Mouse (Mus musculus) liver, adult (tissue): ENCODE measurements around the gene Dmpk.

Experiments used
- GATA4 ChIP-seq: IDR thresholded peaks from 2 replicates; pipeline ENCODE4 v1.6.1; 2014; ENCODE audit warnings: mild to moderate bottlenecking, low read length; ENCODE audit not compliant: insufficient replicate concordance

The Dmpk gene

GRCm38 (mm10) chr7:19103741-19104140 lies 20.1 kb downstream of the Dmpk start:
- TF ChIP-seq GATA4: no peak

GRCm38 (mm10) chr7:19104486-19104885 lies 20.8 kb downstream of the Dmpk start:
- TF ChIP-seq GATA4: no peak

- no peak for TF ChIP-seq GATA4
Measured at GRCm38 (mm10) chr7:19107436-19107835, 23.8 kb downstream of the Dmpk start.

- TF ChIP-seq GATA4: no peak
Measured at GRCm38 (mm10) chr7:19109565-19109964, 25.9 kb downstream of the Dmpk start.

GRCm38 (mm10) chr7:19118028-19118771 lies 34.6 kb downstream of the Dmpk start, which contains the start of gene Gm4969:
TSS of gene Gm4969 (minus strand) at chr7:19118368.
- TF ChIP-seq GATA4: no peak

- no peak for TF ChIP-seq GATA4
Measured at GRCm38 (mm10) chr7:19119083-19119482, 35.4 kb downstream of the Dmpk start.

GRCm38 (mm10) chr7:19119631-19120429 lies 36.2 kb downstream of the Dmpk start, which contains the start of gene Fbxo46:
TSS of gene Fbxo46 (plus strand) at chr7:19119859.
- TF ChIP-seq GATA4: no peak

- TF ChIP-seq GATA4: no peak
Measured at GRCm38 (mm10) chr7:19121686-19122085, 38.0 kb downstream of the Dmpk start.

GRCm38 (mm10) chr7:19124713-19125112 lies 41.1 kb downstream of the Dmpk start:
- TF ChIP-seq GATA4: no peak

GRCm38 (mm10) chr7:19127744-19128143 lies 44.1 kb downstream of the Dmpk start:
- TF ChIP-seq GATA4: no peak

- no peak for TF ChIP-seq GATA4
Measured at GRCm38 (mm10) chr7:19129396-19129795, 45.7 kb downstream of the Dmpk start.

GRCm38 (mm10) chr7:19130657-19131056 lies 47.0 kb downstream of the Dmpk start:
- TF ChIP-seq GATA4: no peak

- no peak; the same call in 1 of the 2 replicates for TF ChIP-seq GATA4
Measured at GRCm38 (mm10) chr7:19131324-19131848, 47.7 kb downstream of the Dmpk start.

- no peak for TF ChIP-seq GATA4
Measured at GRCm38 (mm10) chr7:19136168-19136567, 52.5 kb downstream of the Dmpk start.

- TF ChIP-seq GATA4: no peak
Measured at GRCm38 (mm10) chr7:19136673-19137334, 53.2 kb downstream of the Dmpk start.
